Mouse (Mus musculus): ENCODE measurements around the gene Patj.

The Patj gene

GRCm38 (mm10) chr4:98638731-98639130, 243.1 kb downstream of the Patj start:
- intact Hi-C loops (cut with DNase I), result no loop called here

GRCm38 (mm10) chr4:98653650-98654049, 258.1 kb downstream of the Patj start:
- intact Hi-C loops (cut with DNase I), result no loop called here

- intact Hi-C loops (cut with DNase I), result no loop called here
These were observed 258.8 kb downstream of the Patj start for GRCm38 (mm10) chr4:98654419-98654821.

- intact Hi-C loops (cut with DNase I), result no loop called here
These were observed 261.2 kb downstream of the Patj start for GRCm38 (mm10) chr4:98656759-98657158.

GRCm38 (mm10) chr4:98659032-98659431, 263.4 kb downstream of the Patj start:
- intact Hi-C loops (cut with DNase I), result no loop called here

- intact Hi-C loops (cut with DNase I), result no loop called here
These were observed 264.9 kb downstream of the Patj start for GRCm38 (mm10) chr4:98660534-98660933.

GRCm38 (mm10) chr4:98665884-98666283, 270.3 kb downstream of the Patj start:
- intact Hi-C loops (cut with DNase I), result no loop called here

GRCm38 (mm10) chr4:98666451-98666850, 270.9 kb downstream of the Patj start:
- intact Hi-C loops (cut with DNase I), result no loop called here

GRCm38 (mm10) chr4:98667009-98667408, 271.4 kb downstream of the Patj start:
- intact Hi-C loops (cut with DNase I), result no loop called here

- intact Hi-C loops (cut with DNase I), result no loop called here
These were observed 281.9 kb downstream of the Patj start for GRCm38 (mm10) chr4:98677506-98677905.

GRCm38 (mm10) chr4:98686678-98687267, 291.2 kb downstream of the Patj start:
- intact Hi-C loops (cut with DNase I), result no loop called here

- intact Hi-C loops (cut with DNase I), result no loop called here
These were observed 292.5 kb downstream of the Patj start for GRCm38 (mm10) chr4:98688116-98688515.

- intact Hi-C loops (cut with DNase I), result no loop called here
These were observed 292.9 kb downstream of the Patj start for GRCm38 (mm10) chr4:98688520-98688919.

- intact Hi-C loops (cut with DNase I), result no loop called here
These were observed 294.4 kb downstream of the Patj start for GRCm38 (mm10) chr4:98689988-98690387.

GRCm38 (mm10) chr4:98693465-98694185, 298.0 kb downstream of the Patj start:
- intact Hi-C loops (cut with DNase I), result no loop called here

GRCm38 (mm10) chr4:98697932-98698331, 302.3 kb downstream of the Patj start:
- intact Hi-C loops (cut with DNase I), result no loop called here

GRCm38 (mm10) chr4:98698921-98699320, 303.3 kb downstream of the Patj start:
- intact Hi-C loops (cut with DNase I), result no loop called here

GRCm38 (mm10) chr4:98700156-98700555, 304.6 kb downstream of the Patj start:
- intact Hi-C loops (cut with DNase I), result loop anchor here (10.0 kb wide), 1 partner anchor 155 kb away; no protein-coding TSS in a partner anchor

- intact Hi-C loops (cut with DNase I), result loop anchor here (10.0 kb wide), 1 partner anchor 158 kb away; no protein-coding TSS in a partner anchor
These were observed 306.8 kb downstream of the Patj start for GRCm38 (mm10) chr4:98702201-98702894.

- intact Hi-C loops (cut with DNase I), result no loop called here
These were observed 315.3 kb downstream of the Patj start for GRCm38 (mm10) chr4:98710891-98711290.

- intact Hi-C loops (cut with DNase I), result no loop called here
These were observed 322.4 kb downstream of the Patj start for GRCm38 (mm10) chr4:98717735-98718546.

GRCm38 (mm10) chr4:98718547-98718917, 322.9 kb downstream of the Patj start:
- intact Hi-C loops (cut with DNase I), result no loop called here
